In the genomic region with DNA sequence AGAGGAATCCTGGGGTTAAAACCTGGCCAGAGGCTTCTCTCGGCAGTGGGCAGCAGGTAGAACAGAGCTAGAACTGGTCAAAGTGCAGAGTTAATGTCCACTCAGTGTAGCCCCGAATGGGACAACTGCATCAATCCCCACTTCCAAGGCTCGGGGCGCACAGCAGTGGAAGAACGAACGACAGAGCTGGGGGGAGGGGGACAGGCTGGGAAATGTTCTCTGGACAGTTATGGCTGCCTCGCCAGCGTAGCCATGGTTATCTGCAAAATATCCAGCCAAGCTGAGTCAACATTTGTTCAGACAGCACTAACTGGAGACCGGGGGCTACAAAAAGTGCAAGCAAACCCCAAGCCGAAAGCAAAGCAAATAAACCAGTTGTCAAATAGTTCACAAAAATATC, we compare ENCODE assay signal across 24 mouse cellular contexts. TPM values are rescaled to one million over a fixed set of nuclear protein-coding genes. Genes with fewer than 3 reads are reported as not detected.
DNase-seq lines count a peak whose midpoint lies in the region; ATAC-seq and TF ChIP-seq lines count a peak whose summit lies in the region.
"Had no signal": no experiment of that assay in that cellular context is flagged by ENCODE, and none has a peak within 500 bp of the region (broad histone marks: within the 10 kb centered on the region; RNA-seq: fewer than 3 reads in every experiment).

No protein-coding gene starts in this region.

- no peak for ATAC-seq in kidney, embryonic 16.5 days (ENCODE audit: low FRiP score, low TSS enrichment)
- ATAC-seq in midbrain, embryonic 13.5 days: no peak
- peak; percentile 42 for ATAC-seq in liver, embryonic 13.5 days (ENCODE audit: low read depth)
- peak; percentile 47 for ATAC-seq in liver, postnatal 0 days
- ATAC-seq: forebrain, embryonic 13.5 days; hindbrain, embryonic 16.5 days; intestine, postnatal 0 days; lung, postnatal 0 days had no signal

- H3K4me3 ChIP-seq in kidney, embryonic 16.5 days (ENCODE audit: low read length): no peak overlapping the region
- H3K4me3 ChIP-seq in midbrain, embryonic 10.5 days: no peak overlapping the region
- H3K4me3 ChIP-seq in midbrain, embryonic 13.5 days (replicated peaks): no peak overlapping the region
- no peak overlapping the region for H3K4me3 ChIP-seq in liver, embryonic 13.5 days (replicated peaks)
- H3K4me3 ChIP-seq in liver, postnatal 0 days (ENCODE audit: low read depth, low read length): no peak overlapping the region
- H3K4me3 ChIP-seq: forebrain, embryonic 13.5 days; left cerebral cortex, adult 2 months; limb, embryonic 10.5 days; neural tube, embryonic 12.5 days had no signal

- no peak overlapping the region for H3K27ac ChIP-seq in kidney, embryonic 16.5 days (ENCODE audit: low read length)
- H3K27ac ChIP-seq in midbrain, embryonic 10.5 days (replicated peaks): peak overlapping the region; percentile 70; the same call in 1 of the 2 replicates
- no peak overlapping the region for H3K27ac ChIP-seq in midbrain, embryonic 13.5 days
- no peak overlapping the region; the same call in 1 of the 2 replicates for H3K27ac ChIP-seq in liver, embryonic 13.5 days
- H3K27ac ChIP-seq in liver, postnatal 0 days (ENCODE audit: low read depth): no peak overlapping the region
- H3K27ac ChIP-seq: forebrain, embryonic 13.5 days; kidney, postnatal 0 days; left cerebral cortex, adult 2 months; limb, embryonic 10.5 days; macrophage; neural tube, embryonic 12.5 days; stomach, postnatal 0 days had no signal

- no peak overlapping the region for H3K9ac ChIP-seq in kidney, embryonic 16.5 days (replicated peaks; ENCODE audit: low read length)
- no peak overlapping the region for H3K9ac ChIP-seq in midbrain, embryonic 13.5 days (replicated peaks)
- no peak overlapping the region for H3K9ac ChIP-seq in liver, embryonic 13.5 days
- H3K9ac ChIP-seq in liver, postnatal 0 days (replicated peaks): 0 out of 2 replicates have a peak overlapping the region, but pooled peaks have one; percentile 7
- H3K9ac ChIP-seq: forebrain, embryonic 13.5 days; neural tube, embryonic 12.5 days had no signal

- H3K27me3 ChIP-seq in kidney, embryonic 16.5 days (ENCODE audit: insufficient read depth, low read length): no peaks in the 10 kb centered on the region
- H3K27me3 ChIP-seq in midbrain, embryonic 10.5 days (ENCODE audit: low read depth, poor library complexity, severe bottlenecking): no peaks in the 10 kb centered on the region
- H3K27me3 ChIP-seq in midbrain, embryonic 13.5 days: no peaks in the 10 kb centered on the region
- no peaks in the 10 kb centered on the region for H3K27me3 ChIP-seq in liver, embryonic 13.5 days
- H3K27me3 ChIP-seq in liver, postnatal 0 days (ENCODE audit: insufficient read depth, low read length): no peaks in the 10 kb centered on the region
- H3K27me3 ChIP-seq: forebrain, embryonic 13.5 days; neural tube, embryonic 12.5 days had no signal

- WGBS in kidney, embryonic 16.5 days: 81% methylated on average over 10 of the region's 10 CpGs
- 87% methylated on average over 10 of the region's 10 CpGs for WGBS in midbrain, embryonic 10.5 days
- 79% methylated on average over 10 of the region's 10 CpGs for WGBS in midbrain, embryonic 13.5 days
- 69% methylated on average over 10 of the region's 10 CpGs for WGBS in liver, embryonic 13.5 days (ENCODE audit: insufficient replicate concordance)
- 59% methylated on average over 10 of the region's 10 CpGs for WGBS in liver, postnatal 0 days (ENCODE audit: insufficient replicate concordance)

- peak; percentile 36 for DNase-seq in kidney, postnatal 14 days
- no peak for DNase-seq in midbrain, embryonic 10.5 days (ENCODE audit: low spot score)
- DNase-seq in liver, embryonic 13.5 days: no peak
- no peak for DNase-seq in liver, postnatal 0 days
- no peak for DNase-seq in cerebellum, adult 9-10 months
- DNase-seq: adrenal gland, adult 2 months; cerebellum, adult 18-20 months; gastrocnemius, postnatal 36 days; right cerebral cortex, postnatal 14 days; thymus, adult 2 months had no signal

- H3K4me1 ChIP-seq in kidney, embryonic 16.5 days (ENCODE audit: insufficient read depth, low read length): no peaks in the 10 kb centered on the region
- H3K4me1 ChIP-seq in midbrain, embryonic 10.5 days: peaks cover 4% of the 10 kb centered on the region; the same call in 1 of the 2 replicates
- no peaks in the 10 kb centered on the region for H3K4me1 ChIP-seq in midbrain, embryonic 13.5 days (replicated peaks)
- peaks cover 18% of the 10 kb centered on the region for H3K4me1 ChIP-seq in liver, embryonic 13.5 days (replicated peaks)
- H3K4me1 ChIP-seq in liver, postnatal 0 days (ENCODE audit: insufficient read depth): peaks cover 4% of the 10 kb centered on the region; the same call in 1 of the 2 replicates
- H3K4me1 ChIP-seq: forebrain, embryonic 13.5 days; limb, embryonic 10.5 days; neural tube, embryonic 12.5 days had no signal

- H3K4me2 ChIP-seq in kidney, embryonic 16.5 days (replicated peaks; ENCODE audit: low read depth, low read length): no peak overlapping the region
- no peak overlapping the region for H3K4me2 ChIP-seq in midbrain, embryonic 13.5 days (replicated peaks)
- H3K4me2 ChIP-seq in liver, embryonic 13.5 days: 0 out of 2 replicates have a peak overlapping the region, but pooled peaks have one; percentile 9
- H3K4me2 ChIP-seq in liver, postnatal 0 days (ENCODE audit: low read depth, low read length): peak overlapping the region; percentile 44
- H3K4me2 ChIP-seq: forebrain, embryonic 13.5 days; neural tube, embryonic 12.5 days had no signal

- peaks cover 31% of the 10 kb centered on the region for H3K36me3 ChIP-seq in kidney, embryonic 16.5 days (ENCODE audit: insufficient read depth, low read length)
- H3K36me3 ChIP-seq in midbrain, embryonic 10.5 days: peaks cover 93% of the 10 kb centered on the region
- H3K36me3 ChIP-seq in midbrain, embryonic 13.5 days: peaks cover 45% of the 10 kb centered on the region
- peaks cover 60% of the 10 kb centered on the region for H3K36me3 ChIP-seq in liver, embryonic 13.5 days
- peaks cover 3% of the 10 kb centered on the region; the same call in 1 of the 2 replicates for H3K36me3 ChIP-seq in liver, postnatal 0 days (replicated peaks; ENCODE audit: insufficient read depth, low read length)

- no peak for TF ChIP-seq CTCF in liver, postnatal 0 days (IDR thresholded peaks at IDR 0.05; ENCODE audit: low read depth)

- H3K9me3 ChIP-seq in kidney, embryonic 16.5 days (ENCODE audit: low read length): no peaks in the 10 kb centered on the region; the same call in 1 of the 2 replicates
- H3K9me3 ChIP-seq in midbrain, embryonic 10.5 days (replicated peaks): peaks cover 12% of the 10 kb centered on the region
- H3K9me3 ChIP-seq in midbrain, embryonic 13.5 days: no peaks in the 10 kb centered on the region
- no peaks in the 10 kb centered on the region; the same call in 1 of the 2 replicates for H3K9me3 ChIP-seq in liver, embryonic 13.5 days (replicated peaks)
- no peaks in the 10 kb centered on the region; the same call in 1 of the 2 replicates for H3K9me3 ChIP-seq in liver, postnatal 0 days (ENCODE audit: low read length)
- H3K9me3 ChIP-seq: forebrain, embryonic 13.5 days; limb, embryonic 10.5 days; neural tube, embryonic 12.5 days had no signal

- no peak for TF ChIP-seq EP300 in liver, postnatal 0 days (IDR thresholded peaks at IDR 0.05; ENCODE audit: low read depth)

RNA-seq across cellular contexts. Expression of gene Adat1, which starts 14.0 kb away (rescaled TPM):
- polyA plus RNA-seq in kidney, embryonic 16.5 days (2015; fragmentation: Nextera tagmentation; extraction: Ambion mirVana): 11.7 and 12.0 TPM in 2 replicates
- polyA plus RNA-seq in midbrain, embryonic 10.5 days (2016; fragmentation: Nextera tagmentation; extraction: Ambion mirVana): 13.1 and 15.9 TPM in 2 replicates
- polyA plus RNA-seq in midbrain, embryonic 13.5 days (2015; fragmentation: Nextera tagmentation; extraction: Ambion mirVana): 8.6 and 9.5 TPM in 2 replicates
- polyA plus RNA-seq in liver, embryonic 13.5 days (2015; fragmentation: Nextera tagmentation; extraction: Ambion mirVana): 4.3 and 5.7 TPM in 2 replicates
- 1.8 and 2.1 TPM in 2 replicates for polyA plus RNA-seq in liver, postnatal 0 days (2015; fragmentation: Nextera tagmentation; extraction: Ambion mirVana)

RNA-seq across cellular contexts. Expression of gene Kars, which starts 33.0 kb away (rescaled TPM):
- 213 and 217 TPM in 2 replicates for polyA plus RNA-seq in kidney, embryonic 16.5 days (2015; fragmentation: Nextera tagmentation; extraction: Ambion mirVana)
- polyA plus RNA-seq in midbrain, embryonic 10.5 days (2016; fragmentation: Nextera tagmentation; extraction: Ambion mirVana): 245 and 265 TPM in 2 replicates
- 169 and 171 TPM in 2 replicates for polyA plus RNA-seq in midbrain, embryonic 13.5 days (2015; fragmentation: Nextera tagmentation; extraction: Ambion mirVana)
- 126 and 140 TPM in 2 replicates for polyA plus RNA-seq in liver, embryonic 13.5 days (2015; fragmentation: Nextera tagmentation; extraction: Ambion mirVana)
- polyA plus RNA-seq in liver, postnatal 0 days (2015; fragmentation: Nextera tagmentation; extraction: Ambion mirVana): 47.5 and 48.2 TPM in 2 replicates

RNA-seq across cellular contexts. Expression of gene Terf2ip, which starts 33.1 kb away (rescaled TPM):
- polyA plus RNA-seq in kidney, embryonic 16.5 days (2015; fragmentation: Nextera tagmentation; extraction: Ambion mirVana): 26.8 and 27.9 TPM in 2 replicates
- 29.9 and 32.3 TPM in 2 replicates for polyA plus RNA-seq in midbrain, embryonic 10.5 days (2016; fragmentation: Nextera tagmentation; extraction: Ambion mirVana)
- polyA plus RNA-seq in midbrain, embryonic 13.5 days (2015; fragmentation: Nextera tagmentation; extraction: Ambion mirVana): 52.8 and 55.9 TPM in 2 replicates
- polyA plus RNA-seq in liver, embryonic 13.5 days (2015; fragmentation: Nextera tagmentation; extraction: Ambion mirVana): 7.2 and 7.8 TPM in 2 replicates
- 5.1 and 5.4 TPM in 2 replicates for polyA plus RNA-seq in liver, postnatal 0 days (2015; fragmentation: Nextera tagmentation; extraction: Ambion mirVana)

RNA-seq across cellular contexts. Expression of gene Gm6793, which starts 36.7 kb away (rescaled TPM):
- polyA plus RNA-seq in kidney, embryonic 16.5 days (2015; fragmentation: Nextera tagmentation; extraction: Ambion mirVana): 0.75 and 0.78 TPM in 2 replicates
- polyA plus RNA-seq in midbrain, embryonic 10.5 days (2016; fragmentation: Nextera tagmentation; extraction: Ambion mirVana): 0.26 and 0.76 TPM in 2 replicates
- 0.45 and 1.2 TPM in 2 replicates for polyA plus RNA-seq in midbrain, embryonic 13.5 days (2015; fragmentation: Nextera tagmentation; extraction: Ambion mirVana)
- polyA plus RNA-seq in liver, embryonic 13.5 days (2015; fragmentation: Nextera tagmentation; extraction: Ambion mirVana): 0.22 and 0.31 TPM in 2 replicates
- 0.28 TPM in 1 of 2 replicates, not detected in the other for polyA plus RNA-seq in liver, postnatal 0 days (2015; fragmentation: Nextera tagmentation; extraction: Ambion mirVana)
- polyA plus RNA-seq: adrenal gland, adult 2 months; liver, adult 2 months; macrophage; thymus, adult 2 months; urinary bladder, adult 2 months had no signal

RNA-seq across cellular contexts. Expression of gene Gabarapl2, which starts 37.6 kb away (rescaled TPM):
- 197 and 202 TPM in 2 replicates for polyA plus RNA-seq in kidney, embryonic 16.5 days (2015; fragmentation: Nextera tagmentation; extraction: Ambion mirVana)
- polyA plus RNA-seq in midbrain, embryonic 10.5 days (2016; fragmentation: Nextera tagmentation; extraction: Ambion mirVana): 235 and 259 TPM in 2 replicates
- polyA plus RNA-seq in midbrain, embryonic 13.5 days (2015; fragmentation: Nextera tagmentation; extraction: Ambion mirVana): 453 and 504 TPM in 2 replicates
- polyA plus RNA-seq in liver, embryonic 13.5 days (2015; fragmentation: Nextera tagmentation; extraction: Ambion mirVana): 185 and 197 TPM in 2 replicates
- polyA plus RNA-seq in liver, postnatal 0 days (2015; fragmentation: Nextera tagmentation; extraction: Ambion mirVana): 162 and 173 TPM in 2 replicates

Comparison
In these comparisons a context has a peak if more than half of its experiments do, and no peak if none do; other contexts are left out.
1. ATAC-seq: peak in liver, embryonic 13.5 days (single experiment) and liver, postnatal 0 days (single experiment); none in kidney, embryonic 16.5 days (single experiment) and midbrain, embryonic 13.5 days (single experiment).
2. H3K4me2 ChIP-seq: peak in liver, embryonic 13.5 days (single experiment) and liver, postnatal 0 days (single experiment); none in kidney, embryonic 16.5 days (single experiment) and midbrain, embryonic 13.5 days (single experiment).